Mouse (Mus musculus) spleen, adult 2 months (tissue): ENCODE data around the gene Agpat1. TPM values are rescaled to one million over a fixed set of nuclear protein-coding genes. Genes with fewer than 3 reads are reported as not detected.
A peak's percentile ranks its signal among the peaks of the same experiment; 100 is the strongest.

Experiments used
- DNase-seq, 2 experiments: peaks; one replicate each; pipeline versions ENCODE4 v3.0.0 to v3.0.0-alpha.2; 2012 to 2021; ENCODE audit warnings: low spot score in 2 of 2, low read depth in 1 of 2
- H3K27ac ChIP-seq: fragments of 200-500 bp; 2 replicates; pipeline ENCODE4 v1.5.1; 2012; ENCODE audit warnings: low read length, inconsistent platforms; ENCODE audit not compliant: insufficient read depth
- H3K27me3 ChIP-seq: fragments of 200-500 bp; 2 replicates; pipeline ENCODE4 v1.6.1; 2012; ENCODE audit warnings: mild to moderate bottlenecking, moderate library complexity, low read length, inconsistent platforms; ENCODE audit not compliant: control insufficient read depth, insufficient read depth
- H3K36me3 ChIP-seq: fragments of 200-500 bp; 2 replicates; pipeline ENCODE4 v1.6.1; 2012; ENCODE audit warnings: mild to moderate bottlenecking, low read length, inconsistent platforms; ENCODE audit not compliant: control insufficient read depth, insufficient read depth
- H3K4me1 ChIP-seq: fragments of 200-500 bp; 2 replicates; pipeline ENCODE4 v1.6.1; 2011; ENCODE audit warnings: inconsistent platforms; ENCODE audit not compliant: control insufficient read depth, insufficient read depth, insufficient read length
- H3K4me3 ChIP-seq: fragments of 200-500 bp; 2 replicates; pipeline ENCODE4 v1.5.1; 2011; ENCODE audit warnings: mild to moderate bottlenecking, inconsistent platforms; ENCODE audit not compliant: insufficient read depth, insufficient read length; ENCODE audit errors: extremely low read depth
- CTCF ChIP-seq: fragments of 200-500 bp; IDR thresholded peaks from 2 replicates; pipeline ENCODE4 v1.5.1; 2011; ENCODE audit warnings: mild to moderate bottlenecking, inconsistent platforms; ENCODE audit not compliant: insufficient read depth, insufficient read length, insufficient replicate concordance; ENCODE audit errors: extremely low read depth
- POLR2A ChIP-seq: fragments of 200-500 bp; IDR thresholded peaks from 2 replicates; pipeline ENCODE4 v1.6.1; 2011; ENCODE audit warnings: low read depth, low read length, inconsistent platforms
- WGBS: fragments of 180-500 bp; shearing (Covaris S2); methylation state at CpG from one replicate; pipeline ENCODE4 v1.1.7; 2018; 5-methylcytosine and 5-hydroxymethylcytosine counted together
- polyA plus RNA-seq: library from polyadenylated mRNA; depleted of rRNA; stranded (reverse); fragments of >200 nt; gene quantifications from 2 replicates; pipeline ENCODE4 v1.2.3, GENCODE M21; 2012

Gene Agpat1
- polyA plus RNA-seq, 1 experiment = 156 TPM

- Histone ChIP-seq H3K27me3 (peaks cover 8% of the 10 kb centered on the region; the same call in 1 of the 2 replicates), H3K4me3 (peak overlapping the region; percentile 60; the same call in 1 of the 2 replicates), H3K4me1 (peaks cover 13% of the 10 kb centered on the region), H3K36me3 (peaks cover 3% of the 10 kb centered on the region; the same call in 1 of the 2 replicates), H3K27ac (no peak overlapping the region)
- WGBS = 65% methylated on average over 16 of the region's 16 CpGs
- DNase-seq = no peak
- no peak for TF ChIP-seq CTCF
- TF ChIP-seq POLR2A = no peak
Measured at GRCm38 (mm10) chr17:34626062-34626772, 22.2 kb downstream of the Agpat1 start.

GRCm38 (mm10) chr17:34626773-34627092 lies 22.7 kb downstream of the Agpat1 start:
- peaks cover 16% of the 10 kb centered on the region for H3K4me1 ChIP-seq
- TF ChIP-seq POLR2A (no peak), CTCF (peak; percentile 6; the same call in 1 of the 2 replicates)
- under 1% methylated on average over 15 of the region's 18 CpGs for WGBS
- peaks cover 9% of the 10 kb centered on the region; the same call in 1 of the 2 replicates for H3K27me3 ChIP-seq
- no peak for DNase-seq
- H3K27ac ChIP-seq = peak overlapping the region; percentile 6; the same call in 1 of the 2 replicates
- peak overlapping the region; percentile 60 for H3K4me3 ChIP-seq
- H3K36me3 ChIP-seq = peaks cover 3% of the 10 kb centered on the region; the same call in 1 of the 2 replicates

GRCm38 (mm10) chr17:34627093-34627942 lies 23.3 kb downstream of the Agpat1 start:
- peak overlapping the region; percentile 58 for H3K27ac ChIP-seq
- DNase-seq = peak in 1 of 2 experiments; percentile 61
- peak overlapping the region; percentile 60 for H3K4me3 ChIP-seq
- H3K4me1 ChIP-seq = peaks cover 19% of the 10 kb centered on the region
- H3K36me3 ChIP-seq = peaks cover 3% of the 10 kb centered on the region; the same call in 1 of the 2 replicates
- TF ChIP-seq CTCF = no peak
- TF ChIP-seq POLR2A = no peak
- H3K27me3 ChIP-seq = peaks cover 10% of the 10 kb centered on the region; the same call in 1 of the 2 replicates
- WGBS = under 1% methylated on average over 43 of the region's 45 CpGs

GRCm38 (mm10) chr17:34627943-34628643 lies 24.0 kb downstream of the Agpat1 start, which contains the start of gene Ppt2:
Ppt2 (minus strand) TSS chr17:34628510.
- H3K27ac ChIP-seq = peak within 1 kb of the TSS; percentile 58
- H3K36me3 ChIP-seq = no peaks in the 10 kb centered on the region
- WGBS = 8% methylated on average over 29 of the region's 29 CpGs
- TF ChIP-seq POLR2A = no peak
- no peak for TF ChIP-seq CTCF
- peaks cover 12% of the 10 kb centered on the region; the same call in 1 of the 2 replicates for H3K27me3 ChIP-seq
- H3K4me3 ChIP-seq = peak within 1 kb of the TSS; percentile 60
- DNase-seq = no peak
- H3K4me1 ChIP-seq = peaks cover 19% of the 10 kb centered on the region

- peaks cover 19% of the 10 kb centered on the region for H3K4me1 ChIP-seq
- WGBS = 57% methylated on average over 5 of the region's 5 CpGs
- TF ChIP-seq CTCF (no peak), POLR2A (no peak)
- no peak for DNase-seq
- H3K4me3 ChIP-seq = no peak overlapping the region
- H3K27me3 ChIP-seq = peaks cover 12% of the 10 kb centered on the region; the same call in 1 of the 2 replicates
- H3K27ac ChIP-seq = no peak overlapping the region
- H3K36me3 ChIP-seq = no peaks in the 10 kb centered on the region
Measured at GRCm38 (mm10) chr17:34628644-34628967, 24.5 kb downstream of the Agpat1 start.

- TF ChIP-seq CTCF = no peak
- no peak for TF ChIP-seq POLR2A
- peaks cover 19% of the 10 kb centered on the region for H3K4me1 ChIP-seq
- peak within 1 kb of the TSS; percentile 23 for H3K27ac ChIP-seq
- H3K27me3 ChIP-seq = peaks cover 12% of the 10 kb centered on the region; the same call in 1 of the 2 replicates
- H3K4me3 ChIP-seq = peak within 1 kb of the TSS; percentile 23; the same call in 1 of the 2 replicates
- H3K36me3 ChIP-seq = no peaks in the 10 kb centered on the region
- no peak for DNase-seq
- WGBS = 22% methylated on average over 16 of the region's 16 CpGs
Measured at GRCm38 (mm10) chr17:34629221-34629751, 25.2 kb downstream of the Agpat1 start, which contains the start of gene Prrt1. Prrt1 (plus strand) TSS chr17:34629533.
